Mouse (Mus musculus) layer of hippocampus, adult 8-10 months (tissue): ENCODE measurements around the gene Smyd4. TPM values are rescaled to one million over a fixed set of nuclear protein-coding genes. Genes with fewer than 3 reads are reported as not detected.

Experiments
- DNase-seq, 2 experiments: peaks; one replicate each; pipeline ENCODE4 v3.0.0; 2022; ENCODE audit warnings: low spot score in 2 of 2
- total RNA-seq, 4 experiments: library from RNA; stranded (reverse); gene quantifications; 2 replicates each; pipeline ENCODE4 v1.2.4; 2022

The Smyd4 gene
- 10 to 100 TPM; 15.0 to 23.6 (median 19.6) TPM for total RNA-seq

- DNase-seq, result peak; percentile 91 to 92
Observed at GRCm38 (mm10) chr11:75348199-75348889, at the start of gene Smyd4, which contains the start of gene Rpa1. Smyd4 (plus strand) TSS chr11:75348433. Rpa1 (minus strand) TSS chr11:75348324.

GRCm38 (mm10) chr11:75298491-75298890 is 49.7 kb upstream of the Smyd4 start:
- no peak for DNase-seq

GRCm38 (mm10) chr11:75299786-75300185 is 48.4 kb upstream of the Smyd4 start:
- no peak for DNase-seq

- no peak for DNase-seq
Observed at GRCm38 (mm10) chr11:75300954-75301353, 47.3 kb upstream of the Smyd4 start.

- DNase-seq, result no peak
Observed at GRCm38 (mm10) chr11:75304797-75305196, 43.4 kb upstream of the Smyd4 start.

GRCm38 (mm10) chr11:75308650-75309049 is 39.6 kb upstream of the Smyd4 start:
- no peak for DNase-seq

- no peak for DNase-seq
Observed at GRCm38 (mm10) chr11:75310813-75311212, 37.4 kb upstream of the Smyd4 start.

- no peak for DNase-seq
Observed at GRCm38 (mm10) chr11:75311751-75312150, 36.5 kb upstream of the Smyd4 start.

GRCm38 (mm10) chr11:75313834-75314233 is 34.4 kb upstream of the Smyd4 start:
- DNase-seq, result no peak

GRCm38 (mm10) chr11:75318351-75319221 is 29.6 kb upstream of the Smyd4 start:
- no peak for DNase-seq

GRCm38 (mm10) chr11:75319246-75319645 is 29.0 kb upstream of the Smyd4 start:
- DNase-seq, result no peak

GRCm38 (mm10) chr11:75323326-75323737 is 24.9 kb upstream of the Smyd4 start:
- no peak for DNase-seq

GRCm38 (mm10) chr11:75324433-75324832 is 23.8 kb upstream of the Smyd4 start:
- DNase-seq, result no peak

GRCm38 (mm10) chr11:75325116-75325968 is 22.9 kb upstream of the Smyd4 start:
- DNase-seq, result no peak

- DNase-seq, result no peak
Observed at GRCm38 (mm10) chr11:75325969-75326311, 22.3 kb upstream of the Smyd4 start.

GRCm38 (mm10) chr11:75336676-75337075 is 11.6 kb upstream of the Smyd4 start:
- no peak for DNase-seq

GRCm38 (mm10) chr11:75337246-75337645 is 11.0 kb upstream of the Smyd4 start:
- DNase-seq, result no peak

- no peak for DNase-seq
Observed at GRCm38 (mm10) chr11:75340076-75340475, 8.2 kb upstream of the Smyd4 start.

- DNase-seq, result no peak
Observed at GRCm38 (mm10) chr11:75340698-75341345, 7.4 kb upstream of the Smyd4 start.

GRCm38 (mm10) chr11:75343096-75343495 is 5.1 kb upstream of the Smyd4 start:
- DNase-seq, result no peak

- DNase-seq, result no peak
Observed at GRCm38 (mm10) chr11:75344163-75344562, 4.1 kb upstream of the Smyd4 start.
